Mouse (Mus musculus) intestine, postnatal 0 days (tissue): ENCODE results near the gene Ubtd2. TPM values are rescaled to one million over a fixed set of nuclear protein-coding genes. Genes with fewer than 3 reads are reported as not detected.

ENCODE experiments used
- ATAC-seq: fragments of 200-750 bp; cut with Nextera tagmentation; 2 replicates; pipeline ENCODE4 v1.8.0; 2017; ENCODE audit warnings: mild to moderate bottlenecking, moderate TSS enrichment, moderate library complexity
- H3K27ac ChIP-seq: fragments of 300-500 bp; sonication (generic); 2 replicates; pipeline ENCODE4 v1.5.1; 2014; ENCODE audit warnings: mild to moderate bottlenecking, low read depth, low read length, moderate library complexity
- H3K27me3 ChIP-seq: fragments of 300-500 bp; sonication (generic); replicated peaks from 2 replicates; pipeline ENCODE4 v1.6.1; 2014; ENCODE audit warnings: low read length, mixed read lengths; ENCODE audit not compliant: control insufficient read depth, insufficient read depth
- H3K36me3 ChIP-seq: fragments of 300-500 bp; sonication (generic); 2 replicates; pipeline ENCODE4 v1.6.1; 2014; ENCODE audit warnings: mild to moderate bottlenecking, moderate library complexity; ENCODE audit not compliant: control insufficient read depth, insufficient read depth
- H3K4me1 ChIP-seq: fragments of 300-500 bp; sonication (generic); replicated peaks from 2 replicates; pipeline ENCODE4 v1.6.1; 2014; ENCODE audit warnings: antibody characterized with exemption, low read length, mixed read lengths; ENCODE audit not compliant: control insufficient read depth, insufficient read depth
- H3K4me2 ChIP-seq: fragments of 300-500 bp; sonication (generic); replicated peaks from 2 replicates; pipeline ENCODE4 v1.6.1; 2014; ENCODE audit warnings: low read depth, mild to moderate bottlenecking, moderate library complexity
- H3K4me3 ChIP-seq: fragments of 300-500 bp; sonication (generic); 2 replicates; pipeline ENCODE4 v1.5.1; 2014; ENCODE audit warnings: low read depth, low read length
- H3K9ac ChIP-seq: fragments of 300-500 bp; sonication (generic); 2 replicates; pipeline ENCODE4 v1.6.1; 2014; ENCODE audit warnings: mild to moderate bottlenecking, low read depth, low read length
- H3K9me3 ChIP-seq: fragments of 300-500 bp; sonication (generic); 2 replicates; pipeline ENCODE4 v1.6.1; 2016; ENCODE audit warnings: mixed run types; ENCODE audit not compliant: control insufficient read depth
- CTCF ChIP-seq: sonication (generic); IDR thresholded peaks from 2 replicates; pipeline ENCODE4 v1.5.1; 2016; ENCODE audit warnings: low read depth, mild to moderate bottlenecking, control low read depth, antibody characterized with exemption, moderate library complexity
- WGBS: fragments of 180-500 bp; shearing (Covaris S2); extraction: QIAGEN DNeasy Blood & Tissue Kit; methylation state at CpG from one replicate; pipeline ENCODE4 v1.1.7; 2014; 5-methylcytosine and 5-hydroxymethylcytosine counted together
- polyA plus RNA-seq: library from polyadenylated mRNA; unstranded; fragments of >200 nt; fragmentation: Nextera tagmentation; extraction: Ambion mirVana; gene quantifications from 2 replicates; pipeline ENCODE4 v1.2.1, GENCODE M21; 2015

Ubtd2 gene
- polyA plus RNA-seq, 1 experiment from 2014 or later: 7.9 TPM

DNA sequence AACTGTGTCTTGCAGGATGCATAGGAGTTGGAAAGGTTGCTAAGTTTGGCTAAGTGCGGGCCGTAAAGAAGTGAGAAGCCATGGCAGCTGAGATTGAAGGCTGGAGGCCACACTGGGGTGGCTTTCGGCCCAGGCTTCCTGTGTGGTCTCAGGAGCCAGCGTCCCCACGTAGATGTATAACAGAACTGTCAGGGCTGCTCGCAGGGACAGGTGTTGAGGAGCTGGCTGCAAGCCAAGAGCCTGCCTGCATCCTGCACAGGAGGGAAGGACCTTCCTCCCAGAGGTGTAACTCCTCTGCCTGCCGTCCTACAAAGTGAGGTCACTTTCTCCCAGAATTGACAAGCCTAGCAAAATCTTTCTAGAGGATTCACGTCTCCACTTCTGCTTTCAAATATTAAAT, 103.5 kb downstream of the Ubtd2 start:
- no peak for TF ChIP-seq CTCF
- WGBS: 22% methylated on average over 8 of the region's 8 CpGs
- no peak overlapping the region for H3K27ac ChIP-seq
- H3K4me3 ChIP-seq: no peak overlapping the region
- H3K9me3 ChIP-seq: no peaks in the 10 kb centered on the region
- ATAC-seq: no peak
- H3K27me3 ChIP-seq: no peaks in the 10 kb centered on the region
- H3K4me2 ChIP-seq: no peak overlapping the region
- no peaks in the 10 kb centered on the region for H3K36me3 ChIP-seq
- peaks cover 12% of the 10 kb centered on the region; the same call in 1 of the 2 replicates for H3K4me1 ChIP-seq
- H3K9ac ChIP-seq: no peak overlapping the region

DNA sequence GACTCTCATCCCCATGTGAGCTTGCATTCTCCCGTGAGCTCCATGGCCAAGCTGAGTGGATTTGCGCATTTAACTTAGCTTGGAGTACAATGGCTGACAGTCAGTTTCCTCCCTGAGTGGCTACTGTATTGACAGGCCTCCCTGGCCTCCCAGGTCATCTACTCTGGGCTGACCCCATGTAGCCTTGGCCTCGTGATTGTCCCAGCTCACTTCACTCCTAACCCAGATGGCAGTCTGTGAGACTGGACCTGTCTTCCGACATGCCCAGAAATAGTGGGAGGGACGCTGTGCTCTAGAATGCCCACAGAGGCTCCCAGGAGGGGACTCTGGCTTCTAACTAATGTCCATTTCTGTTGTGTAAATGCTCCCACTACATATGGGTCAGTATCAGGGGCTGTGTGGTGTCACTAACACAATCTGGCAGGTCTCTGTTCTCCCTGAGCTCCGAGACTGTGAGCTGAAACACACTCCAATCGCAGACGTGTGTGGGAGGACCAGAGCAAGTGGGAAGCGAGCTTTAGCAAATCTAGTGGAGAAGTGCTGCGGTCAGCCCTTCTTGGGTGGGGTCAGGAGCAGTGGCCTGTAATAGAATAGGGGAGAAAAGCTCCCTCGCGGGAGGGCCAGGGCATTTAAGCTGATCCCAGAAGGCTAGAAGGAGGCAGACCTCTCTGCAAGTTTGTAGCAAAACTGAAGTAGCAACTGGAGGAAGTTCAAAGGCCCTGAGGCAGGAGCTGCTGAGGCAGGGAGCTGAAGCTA, 105.0 kb downstream of the Ubtd2 start:
- Histone ChIP-seq H3K9me3 (no peaks in the 10 kb centered on the region), H3K4me1 (peaks cover 9% of the 10 kb centered on the region; the same call in 1 of the 2 replicates), H3K4me2 (no peak overlapping the region), H3K27ac (no peak overlapping the region), H3K9ac (no peak overlapping the region), H3K4me3 (no peak overlapping the region), H3K36me3 (no peaks in the 10 kb centered on the region), H3K27me3 (no peaks in the 10 kb centered on the region)
- no peak for TF ChIP-seq CTCF
- WGBS: 90% methylated on average over 12 of the region's 12 CpGs
- no peak for ATAC-seq

DNA sequence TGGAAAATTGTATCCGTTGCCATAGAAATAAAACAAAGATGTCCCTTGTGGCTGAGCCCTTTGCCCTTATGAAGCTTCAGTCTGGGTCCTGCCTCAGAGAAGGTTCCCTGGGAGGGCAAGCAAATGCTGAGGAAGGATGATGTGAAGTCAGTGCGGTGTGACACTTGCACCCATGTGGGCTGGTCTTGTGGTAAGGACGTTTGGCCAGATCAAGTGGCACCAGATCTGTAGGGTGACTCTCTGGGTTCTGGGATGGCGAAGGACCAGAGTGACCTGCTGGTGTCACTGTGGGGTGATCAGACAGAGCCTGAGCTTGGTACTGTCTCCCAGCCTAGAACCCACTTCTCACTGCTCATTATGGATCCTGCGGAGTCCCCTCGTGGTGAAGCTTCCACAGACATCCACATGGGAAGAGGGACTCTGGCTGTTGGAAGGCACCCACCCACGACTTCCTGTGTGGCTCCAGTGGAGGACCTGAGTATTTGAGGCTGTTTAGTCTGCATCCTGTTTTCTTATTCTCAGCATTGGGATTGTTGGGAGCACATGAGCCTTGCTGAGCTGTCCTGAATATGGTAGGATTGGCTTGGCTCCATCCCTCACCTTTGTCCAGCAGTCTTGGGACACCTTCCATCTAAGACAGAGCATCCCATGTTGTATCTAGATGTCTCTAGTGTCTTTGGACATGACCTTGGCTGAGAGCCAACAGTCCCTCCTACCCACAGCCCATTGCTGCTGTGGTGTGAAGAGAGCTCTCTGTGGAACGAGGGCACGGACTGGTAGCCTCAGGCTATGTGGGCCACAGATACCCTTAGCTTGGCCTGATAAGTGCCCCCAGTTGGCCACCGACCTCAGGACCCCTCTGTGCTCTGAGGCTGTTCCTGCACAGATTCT, 106.5 kb downstream of the Ubtd2 start:
- Histone ChIP-seq H3K27ac (no peak overlapping the region; the same call in 1 of the 2 replicates), H3K4me3 (no peak overlapping the region), H3K4me2 (no peak overlapping the region), H3K27me3 (no peaks in the 10 kb centered on the region), H3K9me3 (no peaks in the 10 kb centered on the region), H3K36me3 (no peaks in the 10 kb centered on the region), H3K4me1 (peaks cover 9% of the 10 kb centered on the region; the same call in 1 of the 2 replicates), H3K9ac (no peak overlapping the region)
- no peak for ATAC-seq
- 0 out of 2 replicates have a peak, but pooled peaks have one; percentile 12 for TF ChIP-seq CTCF
- 72% methylated on average over 10 of the region's 10 CpGs for WGBS

- Histone ChIP-seq H3K27me3 (no peaks in the 10 kb centered on the region), H3K36me3 (no peaks in the 10 kb centered on the region), H3K4me3 (no peak overlapping the region), H3K9ac (no peak overlapping the region), H3K27ac (no peak overlapping the region), H3K4me2 (no peak overlapping the region), H3K4me1 (peaks cover 13% of the 10 kb centered on the region; the same call in 1 of the 2 replicates), H3K9me3 (no peaks in the 10 kb centered on the region)
- ATAC-seq: no peak
- no peak for TF ChIP-seq CTCF
- 68% methylated on average over 5 of the region's 5 CpGs for WGBS
Observed at GRCm38 (mm10) chr11:32562706-32563105, 107.5 kb downstream of the Ubtd2 start.

DNA sequence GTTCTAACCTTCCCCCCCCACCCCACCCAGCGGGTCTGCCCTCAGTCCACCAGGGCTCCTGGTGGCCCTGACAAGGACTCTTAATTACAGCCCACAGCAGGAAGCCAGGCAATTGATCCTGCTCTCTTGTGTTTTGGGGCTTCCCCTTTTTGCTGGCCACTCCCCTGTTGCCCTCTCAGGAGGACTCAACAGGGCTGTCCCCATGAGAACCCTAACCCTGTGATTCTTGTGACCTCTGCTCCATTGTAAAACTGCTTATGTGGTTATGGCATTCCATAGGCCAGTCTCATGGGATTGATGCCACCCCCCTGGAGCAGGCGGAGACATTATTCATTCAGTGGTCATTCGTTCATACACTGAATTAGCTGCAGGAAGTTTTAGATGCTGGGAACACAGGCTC, 108.5 kb downstream of the Ubtd2 start:
- Histone ChIP-seq H3K4me3 (no peak overlapping the region), H3K9me3 (no peaks in the 10 kb centered on the region), H3K4me2 (no peak overlapping the region), H3K9ac (no peak overlapping the region), H3K27me3 (no peaks in the 10 kb centered on the region), H3K4me1 (peaks cover 13% of the 10 kb centered on the region; the same call in 1 of the 2 replicates), H3K27ac (peak overlapping the region; percentile 50; the same call in 1 of the 2 replicates), H3K36me3 (no peaks in the 10 kb centered on the region)
- no peak for TF ChIP-seq CTCF
- 46% methylated on average over 3 of the region's 3 CpGs for WGBS
- peak; percentile 74 for ATAC-seq

GRCm38 (mm10) chr11:32564629-32565028, 109.5 kb downstream of the Ubtd2 start:
- peak overlapping the region; percentile 30; the same call in 1 of the 2 replicates for H3K27ac ChIP-seq
- H3K9ac ChIP-seq: no peak overlapping the region
- no peaks in the 10 kb centered on the region for H3K36me3 ChIP-seq
- H3K4me2 ChIP-seq: no peak overlapping the region
- H3K4me3 ChIP-seq: no peak overlapping the region
- WGBS: 47% methylated on average over 4 of the region's 4 CpGs
- ATAC-seq: no peak
- H3K27me3 ChIP-seq: no peaks in the 10 kb centered on the region
- peaks cover 13% of the 10 kb centered on the region; the same call in 1 of the 2 replicates for H3K4me1 ChIP-seq
- no peaks in the 10 kb centered on the region for H3K9me3 ChIP-seq
- no peak for TF ChIP-seq CTCF
